Mouse (Mus musculus): ENCODE data around the gene Olfr1416.

DNA sequence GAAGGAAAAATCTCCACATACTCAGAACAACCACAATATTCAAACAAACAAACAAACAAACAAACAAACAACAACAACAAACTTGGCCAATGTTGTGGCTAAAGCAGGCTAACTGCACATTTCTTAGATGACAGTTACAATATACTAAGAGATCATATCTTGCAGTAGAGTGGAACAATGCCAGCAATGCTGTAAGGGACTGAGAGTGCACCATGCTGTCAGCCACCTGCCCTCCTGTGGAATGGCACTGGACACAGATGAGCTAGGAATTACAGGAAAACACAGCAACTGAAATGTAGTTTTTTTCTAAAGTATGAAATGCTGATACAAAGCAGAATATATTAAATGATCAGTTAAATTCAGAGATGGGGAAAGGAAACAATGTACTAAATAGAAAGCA is 27.2 kb downstream of the Olfr1416 start:
- TF ChIP-seq HCFC1 (IDR thresholded peaks at IDR 0.05; ENCODE audit: borderline replicate concordance, insufficient read depth, low read length) (no peak), ZC3H11A (IDR thresholded peaks at IDR 0.05; ENCODE audit: borderline replicate concordance, low read depth, low read length) (no peak), CHD2 (IDR thresholded peaks at IDR 0.05; ENCODE audit: low read depth, low read length) (no peak), MAFK (IDR thresholded peaks at IDR 0.05; ENCODE audit: insufficient read depth, low read depth, low read length) (no peak)

Data from ES-E14 (cell line).